9 mouse cellular contexts compared by ENCODE assay signal in genomic region chr1:136521363-136521937, GRCm38 (mm10). TPM values are rescaled to one million over a fixed set of nuclear protein-coding genes. Genes with fewer than 3 reads are reported as not detected.
DNase-seq lines count a peak whose midpoint lies in the region; ATAC-seq and TF ChIP-seq lines count a peak whose summit lies in the region.
"Had no signal": no experiment of that assay in that cellular context is flagged by ENCODE, and none has a peak within 500 bp of the region (broad histone marks: within the 10 kb centered on the region; RNA-seq: fewer than 3 reads in every experiment).

No protein-coding gene starts in this region.

- H3K27me3 ChIP-seq in cerebellum, adult 2 months (ENCODE audit: control insufficient read depth, insufficient read depth, low read length) = no peaks in the 10 kb centered on the region
- no peaks in the 10 kb centered on the region for H3K27me3 ChIP-seq in liver, embryonic 12.5 days (replicated peaks)

- 77% methylated on average over 11 of the region's 11 CpGs for WGBS in cerebellum, adult 2 months
- WGBS in liver, embryonic 12.5 days (ENCODE audit: insufficient replicate concordance) = 82% methylated on average over 11 of the region's 11 CpGs

- H3K9ac ChIP-seq in liver, embryonic 12.5 days = no peak overlapping the region

- no peak for ATAC-seq in cerebellum, adult (ENCODE audit: insufficient number of reproducible peaks, low FRiP score, low TSS enrichment)
- ATAC-seq in liver, embryonic 12.5 days = no peak

- no peak overlapping the region for H3K4me3 ChIP-seq in cerebellum, adult 2 months (replicated peaks; ENCODE audit: insufficient read depth, low read depth, low read length)
- no peak overlapping the region for H3K4me3 ChIP-seq in liver, embryonic 12.5 days
- no peak overlapping the region for H3K4me3 ChIP-seq in layer of hippocampus, adult 2 months
- H3K4me3 ChIP-seq: myocyte had no signal

- H3K27ac ChIP-seq in cerebellum, adult 2 months (ENCODE audit: insufficient read depth, low read length) = no peak overlapping the region
- H3K27ac ChIP-seq in liver, embryonic 12.5 days = no peak overlapping the region
- no peak overlapping the region for H3K27ac ChIP-seq in layer of hippocampus, adult 2 months

- no peak overlapping the region for H3K4me2 ChIP-seq in liver, embryonic 12.5 days

- H3K9me3 ChIP-seq in liver, embryonic 12.5 days (replicated peaks) = no peaks in the 10 kb centered on the region

- H3K36me3 ChIP-seq in liver, embryonic 12.5 days = peaks cover 95% of the 10 kb centered on the region

- no peaks in the 10 kb centered on the region for H3K4me1 ChIP-seq in cerebellum, adult 2 months (ENCODE audit: control insufficient read depth, insufficient read depth, low read length)
- no peaks in the 10 kb centered on the region for H3K4me1 ChIP-seq in liver, embryonic 12.5 days

- no peak for TF ChIP-seq POLR2A in cerebellum, adult 2 months (IDR thresholded peaks at IDR 0.05; ENCODE audit: borderline replicate concordance, insufficient read depth, low read length)

- peak; percentile 16 to 27 for DNase-seq in cerebellum, adult 2 months
- DNase-seq in liver = peak; percentile 25
- DNase-seq in brain, embryonic 18.5 days (ENCODE audit: low read depth, low spot score) = peak; percentile 24
- peak; percentile 72 to 76 for DNase-seq in layer of hippocampus, adult 2 months (ENCODE audit: low spot score in 2 of 2)
- DNase-seq in lung, postnatal 25 days (ENCODE audit: low spot score) = peak; percentile 38
- DNase-seq in thymus, postnatal 25 days = no peak

- TF ChIP-seq CTCF in cerebellum, adult 2 months (IDR thresholded peaks at IDR 0.05; ENCODE audit: borderline replicate concordance, insufficient read depth, low read depth, low read length) = peak; percentile 63; the same call in 1 of the 2 replicates
- peak; percentile 89 for TF ChIP-seq CTCF in layer of hippocampus, adult 2 months (conservative IDR thresholded peaks at IDR 0.05)

RNA-seq across cellular contexts. Expression of gene Kif14, which starts 55.3 kb away (rescaled TPM):
- 0.13 and 0.33 TPM in 2 replicates for polyA plus RNA-seq in cerebellum, adult 2 months (2012; rRNA removed)
- polyA plus RNA-seq in liver, embryonic 12.5 days (2016; fragmentation: Nextera tagmentation; extraction: Ambion mirVana) = 11.2 and 11.3 TPM in 2 replicates
- total RNA-seq in layer of hippocampus, adult 2 months (2021) = under 1 TPM; 0.12 to 0.20 TPM
